Mouse (Mus musculus): ENCODE results near the gene Higd1b. TPM values are rescaled to one million over a fixed set of nuclear protein-coding genes. Genes with fewer than 3 reads are reported as not detected.

Higd1b gene
- total RNA-seq (2014; rRNA removed) (not detected in 2 replicates), polyA plus RNA-seq (2012; rRNA removed) (not detected in 2 replicates)

GRCm38 (mm10) chr11:102835549-102835948 lies at the start of gene Higd1b:
Gene Higd1b (plus strand): TSS chr11:102835849.
- Histone ChIP-seq H3K27ac (replicated peaks; ENCODE audit: insufficient read depth, low read depth, low read length) (no peak within 1 kb of the TSS), H3K4me1 (ENCODE audit: control insufficient read depth, insufficient read depth, low read length) (no peaks in the 10 kb centered on the region), H3K79me2 (ENCODE audit: control insufficient read depth, insufficient read depth, low read length) (no peaks in the 10 kb centered on the region), H3K27me3 (ENCODE audit: control insufficient read depth, insufficient read depth, low read length) (0 out of 2 replicates have a peak, but pooled peaks cover 2% of the 10 kb centered on the region), H3K36me3 (ENCODE audit: control insufficient read depth, insufficient read depth, low read length) (no peaks in the 10 kb centered on the region), H3K4me3 (ENCODE audit: insufficient read depth, low read depth, low read length) (no peak within 1 kb of the TSS), H3K9ac (ENCODE audit: low read depth, low read length) (no peak within 1 kb of the TSS)
- 65% methylated on average over 4 of the region's 4 CpGs for WGBS
- TF ChIP-seq POLR2A (IDR thresholded peaks at IDR 0.05; ENCODE audit: extremely low read depth, insufficient read depth, low read length), result no peak
- TF ChIP-seq CTCF (IDR thresholded peaks at IDR 0.05; ENCODE audit: low read depth, low read length), result no peak
- no peak for DNase-seq (ENCODE audit: extremely low read depth, low read depth, low spot score)

- Histone ChIP-seq H3K79me2 (ENCODE audit: control insufficient read depth, insufficient read depth, low read length) (no peaks in the 10 kb centered on the region), H3K9ac (ENCODE audit: low read depth, low read length) (no peak overlapping the region), H3K4me1 (ENCODE audit: control insufficient read depth, insufficient read depth, low read length) (no peaks in the 10 kb centered on the region), H3K27me3 (ENCODE audit: control insufficient read depth, insufficient read depth, low read length) (no peaks in the 10 kb centered on the region), H3K36me3 (ENCODE audit: control insufficient read depth, insufficient read depth, low read length) (no peaks in the 10 kb centered on the region), H3K27ac (replicated peaks; ENCODE audit: insufficient read depth, low read depth, low read length) (no peak overlapping the region), H3K4me3 (ENCODE audit: insufficient read depth, low read depth, low read length) (no peak overlapping the region)
- no peak for DNase-seq (ENCODE audit: extremely low read depth, low read depth, low spot score)
- TF ChIP-seq CTCF (IDR thresholded peaks at IDR 0.05; ENCODE audit: low read depth, low read length), result no peak
- TF ChIP-seq POLR2A (IDR thresholded peaks at IDR 0.05; ENCODE audit: extremely low read depth, insufficient read depth, low read length), result no peak
- 81% methylated on average over 5 of the region's 5 CpGs for WGBS
Measured at GRCm38 (mm10) chr11:102787688-102788177, 47.9 kb upstream of the Higd1b start.

- Histone ChIP-seq H3K27me3 (ENCODE audit: control insufficient read depth, insufficient read depth, low read length) (no peaks in the 10 kb centered on the region), H3K36me3 (ENCODE audit: control insufficient read depth, insufficient read depth, low read length) (no peaks in the 10 kb centered on the region), H3K4me1 (ENCODE audit: control insufficient read depth, insufficient read depth, low read length) (no peaks in the 10 kb centered on the region), H3K79me2 (ENCODE audit: control insufficient read depth, insufficient read depth, low read length) (no peaks in the 10 kb centered on the region), H3K27ac (replicated peaks; ENCODE audit: insufficient read depth, low read depth, low read length) (no peak overlapping the region), H3K9ac (ENCODE audit: low read depth, low read length) (no peak overlapping the region), H3K4me3 (ENCODE audit: insufficient read depth, low read depth, low read length) (no peak overlapping the region)
- WGBS, result 73% methylated on average over 14 of the region's 14 CpGs
- no peak for DNase-seq (ENCODE audit: extremely low read depth, low read depth, low spot score)
- TF ChIP-seq POLR2A (IDR thresholded peaks at IDR 0.05; ENCODE audit: extremely low read depth, insufficient read depth, low read length), result no peak
- TF ChIP-seq CTCF (IDR thresholded peaks at IDR 0.05; ENCODE audit: low read depth, low read length), result no peak
Measured at GRCm38 (mm10) chr11:102791682-102792445, 43.8 kb upstream of the Higd1b start.

GRCm38 (mm10) chr11:102794157-102794556 lies 41.5 kb upstream of the Higd1b start:
- H3K27me3 ChIP-seq (ENCODE audit: control insufficient read depth, insufficient read depth, low read length), result no peaks in the 10 kb centered on the region
- H3K36me3 ChIP-seq (ENCODE audit: control insufficient read depth, insufficient read depth, low read length), result no peaks in the 10 kb centered on the region
- 81% methylated on average over 8 of the region's 8 CpGs for WGBS
- no peak overlapping the region for H3K4me3 ChIP-seq (ENCODE audit: insufficient read depth, low read depth, low read length)
- no peaks in the 10 kb centered on the region for H3K4me1 ChIP-seq (ENCODE audit: control insufficient read depth, insufficient read depth, low read length)
- DNase-seq (ENCODE audit: extremely low read depth, low read depth, low spot score), result no peak
- TF ChIP-seq POLR2A (IDR thresholded peaks at IDR 0.05; ENCODE audit: extremely low read depth, insufficient read depth, low read length), result no peak
- no peak for TF ChIP-seq CTCF (IDR thresholded peaks at IDR 0.05; ENCODE audit: low read depth, low read length)
- H3K27ac ChIP-seq (replicated peaks; ENCODE audit: insufficient read depth, low read depth, low read length), result no peak overlapping the region
- no peak overlapping the region for H3K9ac ChIP-seq (ENCODE audit: low read depth, low read length)
- H3K79me2 ChIP-seq (ENCODE audit: control insufficient read depth, insufficient read depth, low read length), result no peaks in the 10 kb centered on the region

- DNase-seq (ENCODE audit: extremely low read depth, low read depth, low spot score), result no peak
- H3K36me3 ChIP-seq (ENCODE audit: control insufficient read depth, insufficient read depth, low read length), result no peaks in the 10 kb centered on the region
- no peak overlapping the region for H3K9ac ChIP-seq (ENCODE audit: low read depth, low read length)
Measured at GRCm38 (mm10) chr11:102803453-102803852, 32.2 kb upstream of the Higd1b start.

GRCm38 (mm10) chr11:102808246-102808645 lies 27.4 kb upstream of the Higd1b start:
- WGBS, result 63% methylated on average over 5 of the region's 5 CpGs
- no peak for DNase-seq (ENCODE audit: extremely low read depth, low read depth, low spot score)
- Histone ChIP-seq H3K79me2 (ENCODE audit: control insufficient read depth, insufficient read depth, low read length) (no peaks in the 10 kb centered on the region), H3K9ac (ENCODE audit: low read depth, low read length) (no peak overlapping the region), H3K4me1 (ENCODE audit: control insufficient read depth, insufficient read depth, low read length) (no peaks in the 10 kb centered on the region), H3K27me3 (ENCODE audit: control insufficient read depth, insufficient read depth, low read length) (no peaks in the 10 kb centered on the region), H3K27ac (replicated peaks; ENCODE audit: insufficient read depth, low read depth, low read length) (no peak overlapping the region), H3K4me3 (ENCODE audit: insufficient read depth, low read depth, low read length) (no peak overlapping the region), H3K36me3 (ENCODE audit: control insufficient read depth, insufficient read depth, low read length) (no peaks in the 10 kb centered on the region)
- no peak for TF ChIP-seq POLR2A (IDR thresholded peaks at IDR 0.05; ENCODE audit: extremely low read depth, insufficient read depth, low read length)
- no peak for TF ChIP-seq CTCF (IDR thresholded peaks at IDR 0.05; ENCODE audit: low read depth, low read length)

More at GRCm38 (mm10) chr11:102803453-102803852, 32.2 kb upstream of the Higd1b start:
- TF ChIP-seq CTCF (IDR thresholded peaks at IDR 0.05; ENCODE audit: low read depth, low read length), result no peak
- no peak for TF ChIP-seq POLR2A (IDR thresholded peaks at IDR 0.05; ENCODE audit: extremely low read depth, insufficient read depth, low read length)
- WGBS, result 85% methylated on average over 5 of the region's 5 CpGs
- Histone ChIP-seq H3K79me2 (ENCODE audit: control insufficient read depth, insufficient read depth, low read length) (no peaks in the 10 kb centered on the region), H3K27me3 (ENCODE audit: control insufficient read depth, insufficient read depth, low read length) (no peaks in the 10 kb centered on the region), H3K4me3 (ENCODE audit: insufficient read depth, low read depth, low read length) (no peak overlapping the region), H3K27ac (replicated peaks; ENCODE audit: insufficient read depth, low read depth, low read length) (no peak overlapping the region), H3K4me1 (ENCODE audit: control insufficient read depth, insufficient read depth, low read length) (no peaks in the 10 kb centered on the region)

Data from liver, adult 2 months (tissue).